Mouse (Mus musculus): ENCODE data around the gene Crispld2. TPM values are rescaled to one million over a fixed set of nuclear protein-coding genes. Genes with fewer than 3 reads are reported as not detected.

The Crispld2 gene
- polyA plus RNA-seq, 1 experiment from 2014 or later: 4.8 TPM

Other genes with a start within 250 kb of the Crispld2 start
- gene Tldc1, start 214.0 kb upstream of the Crispld2 start, polyA plus RNA-seq (2016; fragmentation: Nextera tagmentation; extraction: Ambion mirVana): 11.9 and 12.2 TPM in 2 replicates
- gene Cotl1, start 151.9 kb upstream of the Crispld2 start, polyA plus RNA-seq (2016; fragmentation: Nextera tagmentation; extraction: Ambion mirVana): 115 and 142 TPM in 2 replicates
- gene Klhl36, start 130.2 kb upstream of the Crispld2 start, polyA plus RNA-seq (2016; fragmentation: Nextera tagmentation; extraction: Ambion mirVana): 12.2 and 12.8 TPM in 2 replicates
- 137 and 141 TPM in 2 replicates for gene Usp10, start 82.1 kb upstream of the Crispld2 start, polyA plus RNA-seq (2016; fragmentation: Nextera tagmentation; extraction: Ambion mirVana)
- not detected in 2 replicates for gene Gm20388, start 81.6 kb upstream of the Crispld2 start, polyA plus RNA-seq (2016; fragmentation: Nextera tagmentation; extraction: Ambion mirVana)
- gene Zdhhc7, start 109.0 kb downstream of the Crispld2 start, polyA plus RNA-seq (2016; fragmentation: Nextera tagmentation; extraction: Ambion mirVana): 30.6 and 36.8 TPM in 2 replicates
- gene 6430548M08Rik, start 121.7 kb downstream of the Crispld2 start, polyA plus RNA-seq (2016; fragmentation: Nextera tagmentation; extraction: Ambion mirVana): 17.2 and 18.5 TPM in 2 replicates
- 1.6 and 3.0 TPM in 2 replicates for gene Fam92b, start 185.0 kb downstream of the Crispld2 start, polyA plus RNA-seq (2016; fragmentation: Nextera tagmentation; extraction: Ambion mirVana)
- 22.4 and 24.0 TPM in 2 replicates for gene Gse1, start 236.0 kb downstream of the Crispld2 start, polyA plus RNA-seq (2016; fragmentation: Nextera tagmentation; extraction: Ambion mirVana)

All from hindbrain, embryonic 12.5 days (tissue).